Mouse (Mus musculus): ENCODE measurements around the gene Tmub1. TPM values are rescaled to one million over a fixed set of nuclear protein-coding genes. Genes with fewer than 3 reads are reported as not detected.
"Not testable (repeated sequence)": the region's sequence is repeated elsewhere in the genome, so short reads cannot be mapped to it uniquely, and the experiment has no call there.

Gene Tmub1
- total RNA-seq, 2 experiments from 2014 or later, result 18.1 to 22.2 TPM

GRCm38 (mm10) chr5:24413938-24414337, 33.7 kb downstream of the Tmub1 start:
- no peak overlapping the region for H3K27ac ChIP-seq
- H3K4me3 ChIP-seq, result no peak overlapping the region

DNA sequence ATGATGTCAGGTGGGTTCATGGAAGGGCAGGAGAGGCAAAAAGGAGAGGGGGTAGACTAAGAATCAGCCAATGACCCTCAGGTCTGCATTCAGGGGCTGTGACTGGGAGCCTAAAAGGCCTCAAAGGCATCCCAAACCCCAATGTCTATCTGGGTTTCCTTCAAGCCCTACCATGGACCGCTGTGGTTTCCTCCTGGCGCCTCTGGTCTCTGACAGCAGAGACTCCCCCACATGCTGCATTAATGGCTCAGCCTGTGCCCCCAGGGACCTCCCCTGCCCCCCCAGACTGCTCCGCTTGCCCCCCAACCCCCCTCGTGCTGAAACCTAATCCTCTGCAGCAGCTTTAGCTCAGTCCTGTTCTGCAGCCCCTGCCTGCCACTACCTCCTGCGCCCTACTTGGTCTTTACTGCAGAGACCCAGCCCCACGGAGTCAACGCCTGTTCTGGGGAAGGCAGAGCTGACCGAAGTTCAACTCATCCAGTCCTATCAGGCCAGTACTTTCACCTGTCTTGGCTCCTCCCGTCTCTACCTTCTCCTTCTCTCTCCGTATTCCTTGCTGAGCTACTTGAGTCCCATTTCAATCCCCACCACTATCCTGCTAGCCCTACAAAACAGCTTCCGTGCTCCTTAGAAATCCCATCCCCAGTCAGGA, 34.5 kb downstream of the Tmub1 start, which contains the start of gene Asic3:
Gene Asic3, plus strand, starts transcription at position 351 of the 652 bp plus-strand sequence.
- H3K27ac ChIP-seq, result no peak within 1 kb of the TSS
- intact Hi-C loops (cut with DNase I), result no loop called here
- no peak within 1 kb of the TSS for H3K4me3 ChIP-seq
- no peak for DNase-seq
- no peak for TF ChIP-seq CTCF (IDR thresholded peaks at IDR 0.05)

More at GRCm38 (mm10) chr5:24413938-24414337, 33.7 kb downstream of the Tmub1 start:
- no peak for TF ChIP-seq CTCF (IDR thresholded peaks at IDR 0.05)
- intact Hi-C loops (cut with DNase I), result no loop called here
- no peak for DNase-seq

GRCm38 (mm10) chr5:24412063-24412462, 35.6 kb downstream of the Tmub1 start:
- H3K27ac ChIP-seq, result no peak overlapping the region
- TF ChIP-seq CTCF (IDR thresholded peaks at IDR 0.05), result no peak
- intact Hi-C loops (cut with DNase I), result no loop called here
- no peak for DNase-seq
- no peak overlapping the region for H3K4me3 ChIP-seq

GRCm38 (mm10) chr5:24409466-24409865, 38.2 kb downstream of the Tmub1 start:
- intact Hi-C loops (cut with DNase I), result no loop called here
- H3K27ac ChIP-seq, result no peak overlapping the region

GRCm38 (mm10) chr5:24408651-24409050, 39.0 kb downstream of the Tmub1 start:
- Histone ChIP-seq H3K4me3 (no peak overlapping the region), H3K27ac (no peak overlapping the region)
- TF ChIP-seq CTCF (IDR thresholded peaks at IDR 0.05), result no peak
- intact Hi-C loops (cut with DNase I), result no loop called here
- DNase-seq, result peak; percentile 71

More at GRCm38 (mm10) chr5:24409466-24409865, 38.2 kb downstream of the Tmub1 start:
- H3K4me3 ChIP-seq, result no peak overlapping the region
- DNase-seq, result no peak
- TF ChIP-seq CTCF (IDR thresholded peaks at IDR 0.05), result no peak

DNA sequence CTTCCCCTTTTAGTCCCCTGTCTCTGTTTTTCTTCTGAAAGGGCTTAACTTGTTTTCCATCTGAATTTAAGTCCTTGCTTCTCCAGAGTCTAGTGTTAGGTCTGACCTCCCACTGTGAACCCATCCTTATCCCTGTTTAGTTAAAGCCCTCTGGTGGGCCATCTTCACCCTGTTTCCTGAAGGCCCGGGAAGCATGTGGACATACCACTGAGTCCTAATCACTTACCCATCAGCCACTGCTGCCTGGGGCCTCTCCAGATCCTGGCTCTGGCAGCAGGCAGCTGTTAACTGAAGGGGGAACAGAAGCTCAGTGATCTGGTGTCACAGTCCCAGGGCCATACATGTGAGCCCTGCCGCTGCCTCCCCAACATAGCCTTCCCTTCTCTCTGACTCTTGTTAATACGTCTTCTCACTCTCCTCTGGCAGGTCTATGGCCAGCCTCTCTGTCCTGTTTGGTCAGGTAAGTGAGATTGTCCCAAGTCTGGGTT, 42.2 kb downstream of the Tmub1 start:
- no peak overlapping the region for H3K27ac ChIP-seq
- no peak for DNase-seq
- intact Hi-C loops (cut with DNase I), result no loop called here
- no peak overlapping the region for H3K4me3 ChIP-seq
- no peak for TF ChIP-seq CTCF (IDR thresholded peaks at IDR 0.05)

DNA sequence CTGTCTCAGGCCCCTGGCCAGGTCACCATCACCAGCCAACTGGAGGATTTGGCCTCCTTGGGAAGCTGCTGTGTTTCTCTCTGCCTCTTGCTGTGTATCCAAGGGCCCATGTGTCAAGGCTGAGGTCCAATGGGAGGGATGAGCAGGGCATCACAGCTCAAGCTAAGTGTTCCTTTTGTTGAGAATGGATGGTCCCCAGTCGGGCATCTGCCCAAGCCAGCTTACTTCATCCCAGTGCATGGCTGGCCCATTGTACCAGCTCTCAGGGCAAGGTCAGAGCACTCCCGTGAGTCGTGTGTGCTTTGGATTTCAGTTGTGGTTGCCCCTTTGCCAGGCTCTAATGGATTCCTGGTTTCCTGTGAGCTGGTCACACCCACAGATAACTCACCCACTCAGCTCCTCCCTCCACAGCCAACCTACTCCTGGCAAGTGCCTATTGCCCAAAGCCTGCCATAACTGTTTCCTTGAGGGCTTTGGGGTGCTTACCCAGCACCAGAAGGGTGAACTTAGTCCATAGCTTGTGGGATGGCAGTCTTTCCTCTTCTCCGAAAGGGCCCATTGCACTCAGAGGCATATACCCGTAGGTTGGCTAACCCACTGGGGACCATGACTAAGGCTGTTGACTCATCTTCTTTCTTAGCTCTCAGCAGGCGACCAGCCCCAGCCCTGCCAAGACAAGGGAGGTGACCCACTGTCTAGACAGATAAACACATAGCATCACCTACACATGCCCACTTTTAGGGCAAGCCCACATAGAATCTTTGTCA, 42.9 kb downstream of the Tmub1 start:
- no peak for TF ChIP-seq CTCF (IDR thresholded peaks at IDR 0.05)
- intact Hi-C loops (cut with DNase I), result no loop called here
- no peak for DNase-seq
- Histone ChIP-seq H3K27ac (no peak overlapping the region), H3K4me3 (no peak overlapping the region)

- DNase-seq, result no peak
- intact Hi-C loops (cut with DNase I), result no loop called here
- Histone ChIP-seq H3K27ac (no peak overlapping the region), H3K4me3 (no peak overlapping the region)
- TF ChIP-seq CTCF (IDR thresholded peaks at IDR 0.05), result no peak
Observed at GRCm38 (mm10) chr5:24401969-24402368, 45.7 kb downstream of the Tmub1 start.

DNA sequence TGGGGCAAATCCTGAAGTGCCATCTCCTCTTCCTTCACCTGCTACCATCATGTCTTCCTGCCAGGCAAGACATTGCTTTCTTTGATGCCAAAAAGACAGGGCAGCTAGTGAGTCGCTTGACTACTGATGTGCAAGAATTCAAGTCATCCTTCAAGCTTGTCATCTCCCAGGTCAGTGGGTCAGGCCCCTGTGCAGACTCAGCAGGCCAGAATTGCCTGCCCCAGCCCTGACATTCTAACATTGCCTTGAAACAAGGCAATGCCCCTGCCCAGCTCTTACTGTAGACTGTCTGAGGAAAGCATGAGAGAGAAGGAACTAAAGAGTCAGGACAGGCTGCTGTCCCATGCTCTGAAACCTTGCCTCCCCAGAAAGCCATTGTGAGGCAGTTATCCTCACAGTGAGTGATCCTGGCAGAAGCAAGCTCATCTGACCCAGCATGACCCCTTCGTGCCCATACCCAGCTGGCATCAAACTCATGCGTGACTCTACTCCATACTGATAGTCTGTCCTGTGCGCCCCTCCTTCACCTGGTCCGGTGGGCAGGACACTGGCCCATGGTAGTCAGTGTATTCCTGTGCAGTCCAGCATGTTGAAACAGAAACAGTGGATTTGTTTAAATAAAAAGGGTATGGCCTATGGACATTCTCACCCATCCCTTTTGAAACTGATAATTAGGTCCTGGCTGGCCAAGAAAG, 46.6 kb downstream of the Tmub1 start:
- no peak for DNase-seq
- Histone ChIP-seq H3K27ac (no peak overlapping the region), H3K4me3 (no peak overlapping the region)
- intact Hi-C loops (cut with DNase I), result no loop called here
- no peak for TF ChIP-seq CTCF (IDR thresholded peaks at IDR 0.05)

DNA sequence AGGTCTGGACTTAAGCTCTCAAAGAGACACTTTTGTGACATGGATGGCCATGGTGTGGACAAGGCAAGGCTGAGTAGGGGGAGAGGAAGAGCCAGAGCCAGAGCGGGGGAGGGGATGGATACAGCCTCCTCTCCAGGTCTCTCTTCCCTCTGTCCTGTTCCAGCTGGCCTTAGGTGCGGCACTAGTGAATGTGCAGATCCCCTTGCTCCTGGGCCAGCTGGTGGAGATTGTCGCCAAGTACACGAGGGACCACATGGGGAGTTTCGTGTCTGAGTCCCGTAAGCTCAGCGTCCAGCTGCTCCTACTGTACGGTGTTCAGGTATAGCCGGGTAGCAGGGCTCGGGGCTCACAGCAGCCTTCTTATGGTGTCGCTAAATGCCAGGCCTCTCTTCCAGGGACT, 47.3 kb downstream of the Tmub1 start:
- intact Hi-C loops (cut with DNase I), result no loop called here
- Histone ChIP-seq H3K4me3 (no peak overlapping the region), H3K27ac (peak overlapping the region; percentile 38; the same call in 1 of the 2 replicates)
- no peak for TF ChIP-seq CTCF (IDR thresholded peaks at IDR 0.05)
- DNase-seq, result peak; percentile 58

GRCm38 (mm10) chr5:24399686-24400085, 48.0 kb downstream of the Tmub1 start:
- H3K27ac ChIP-seq, result peak overlapping the region; percentile 38; the same call in 1 of the 2 replicates
- H3K4me3 ChIP-seq, result no peak overlapping the region; the same call in 1 of the 2 replicates
- DNase-seq, result peak; percentile 54
- intact Hi-C loops (cut with DNase I), result loop anchor here (5.0 kb wide), 1 partner anchor 73 kb away; no protein-coding TSS in a partner anchor
- no peak for TF ChIP-seq CTCF (IDR thresholded peaks at IDR 0.05)

- DNase-seq, H3K4me3 ChIP-seq, H3K27ac ChIP-seq: not testable (repeated sequence)
- intact Hi-C loops (cut with DNase I), result loop anchor here (5.0 kb wide), 1 partner anchor 76 kb away; no protein-coding TSS in a partner anchor
- TF ChIP-seq CTCF (IDR thresholded peaks at IDR 0.05), result peak; percentile 44
Observed at GRCm38 (mm10) chr5:24396254-24396653, 51.4 kb downstream of the Tmub1 start.

Other genes with a start within 250 kb of the Tmub1 start
- gene Kcnh2, start 96.2 kb downstream of the Tmub1 start, total RNA-seq (2021), result 1 to 10 TPM; 1.4 to 2.2 TPM
- gene Nos3, start 83.0 kb downstream of the Tmub1 start, total RNA-seq (2021), result 1 to 10 TPM; 5.0 to 7.1 TPM
- gene Atg9b, start 55.7 kb downstream of the Tmub1 start, total RNA-seq (2021), result under 1 TPM in 1 of 2 experiments, not detected in 1; 0.06 TPM
- 10 to 100 TPM; 37.0 to 39.8 TPM for gene Abcb8, start 54.2 kb downstream of the Tmub1 start, total RNA-seq (2021)
- under 1 TPM; 0.47 to 0.54 TPM for gene Asic3, start 34.5 kb downstream of the Tmub1 start, total RNA-seq (2021)
- 10 to 100 TPM; 10.6 to 11.8 TPM for gene Cdk5, start 24.3 kb downstream of the Tmub1 start, total RNA-seq (2021)
- 10 to 100 TPM; 14.4 to 16.7 TPM for gene Slc4a2, start 24.0 kb downstream of the Tmub1 start, total RNA-seq (2021)
- gene Fastk, start 2.6 kb downstream of the Tmub1 start, total RNA-seq (2021), result 100 to 1,000 TPM; 163 to 214 TPM
- gene Agap3, start 4.3 kb upstream of the Tmub1 start, total RNA-seq (2021), result 10 to 100 TPM; 67.8 to 71.0 TPM
- not detected for gene Gbx1, start 79.3 kb upstream of the Tmub1 start, total RNA-seq (2021)
- 100 to 1,000 TPM; 101 to 107 TPM for gene Asb10, start 93.1 kb upstream of the Tmub1 start, total RNA-seq (2021)
- not detected for gene 4931409K22Rik, start 109.0 kb upstream of the Tmub1 start, total RNA-seq (2021)
- 100 to 1,000 TPM; 105 to 117 TPM for gene Abcf2, start 129.6 kb upstream of the Tmub1 start, total RNA-seq (2021)
- gene Chpf2, start 138.9 kb upstream of the Tmub1 start, total RNA-seq (2021), result 10 to 100 TPM in 1 of 2 experiments, 1 to 10 TPM in 1; 6.4 to 10.1 TPM
- 100 to 1,000 TPM; 172 to 203 TPM for gene Smarcd3, start 176.6 kb upstream of the Tmub1 start, total RNA-seq (2021)
- 10 to 100 TPM; 28.3 to 34.3 TPM for gene Nub1, start 237.7 kb upstream of the Tmub1 start, total RNA-seq (2021)